24 mouse cellular contexts compared by ENCODE assay signal in the genomic region with DNA sequence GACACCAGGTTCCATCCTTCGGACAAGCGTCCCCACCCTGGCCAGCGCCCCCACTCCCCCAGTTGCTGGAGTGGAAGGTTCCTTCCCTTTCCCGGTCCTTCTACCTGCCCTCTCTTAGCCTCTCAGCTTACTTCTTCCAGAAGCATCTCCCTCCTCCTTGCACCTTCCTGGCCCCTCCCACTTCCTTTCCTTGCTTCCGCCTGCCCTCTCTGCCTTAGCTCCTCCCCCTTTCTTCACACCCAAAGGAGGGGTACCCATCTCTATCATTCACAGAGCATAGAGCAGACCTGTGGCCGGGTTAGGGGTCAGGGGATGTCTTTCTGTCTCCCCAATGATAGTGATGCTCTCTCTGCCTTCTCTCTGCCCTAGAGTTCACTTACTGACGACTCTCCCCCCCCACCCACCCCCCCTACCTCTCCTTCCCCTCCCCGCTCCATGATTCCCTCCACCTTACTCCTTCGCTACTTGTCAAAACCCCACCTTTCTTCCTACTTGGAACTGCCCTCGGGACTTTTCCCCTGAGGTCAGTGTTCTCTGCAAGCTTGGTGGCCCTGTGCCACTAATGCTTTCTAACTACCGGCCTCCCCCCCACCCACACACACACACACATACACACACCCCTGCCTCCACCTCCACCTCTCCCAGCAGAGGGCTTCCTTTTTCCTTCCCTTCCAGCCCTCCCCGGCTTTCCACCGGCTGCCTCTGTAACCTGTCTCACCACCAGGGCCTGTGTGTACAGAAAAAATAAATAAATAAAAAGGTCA. TPM values are rescaled to one million over a fixed set of nuclear protein-coding genes. Genes with fewer than 3 reads are reported as not detected.
DNase-seq lines count a peak whose midpoint lies in the region; ATAC-seq and TF ChIP-seq lines count a peak whose summit lies in the region.
"Had no signal": no experiment of that assay in that cellular context is flagged by ENCODE, and none has a peak within 500 bp of the region (broad histone marks: within the 10 kb centered on the region; RNA-seq: fewer than 3 reads in every experiment).

No protein-coding gene starts in this region.

- ATAC-seq in kidney, embryonic 14.5 days (ENCODE audit: low FRiP score, low TSS enrichment): peak; percentile 36; the same call in 1 of the 2 replicates
- ATAC-seq: intestine, postnatal 0 days; liver, embryonic 12.5 days had no signal

- no peak overlapping the region for H3K4me2 ChIP-seq in kidney, embryonic 14.5 days (replicated peaks; ENCODE audit: low read depth, low read length)
- H3K4me2 ChIP-seq: embryonic facial prominence, embryonic 13.5 days; forebrain, embryonic 12.5 days; hindbrain, embryonic 15.5 days; limb, embryonic 13.5 days; liver, embryonic 12.5 days; midbrain, embryonic 11.5 days had no signal

- no peaks in the 10 kb centered on the region for H3K9me3 ChIP-seq in kidney, embryonic 14.5 days (ENCODE audit: control insufficient read depth, low read length)
- H3K9me3 ChIP-seq: embryonic facial prominence, embryonic 13.5 days; forebrain, embryonic 12.5 days; hindbrain, embryonic 15.5 days; limb, embryonic 13.5 days; liver, embryonic 12.5 days had no signal

- H3K36me3 ChIP-seq in kidney, adult 2 months (ENCODE audit: control insufficient read depth, insufficient read depth, low read length): no peaks in the 10 kb centered on the region; the same call in 1 of the 2 replicates
- H3K36me3 ChIP-seq in kidney, embryonic 14.5 days (ENCODE audit: control insufficient read depth, insufficient read depth, low read length): peaks cover 50% of the 10 kb centered on the region
- H3K36me3 ChIP-seq: embryonic facial prominence, embryonic 13.5 days; forebrain, embryonic 12.5 days; hindbrain, embryonic 15.5 days; limb, embryonic 13.5 days; liver, embryonic 12.5 days had no signal

- no peak for TF ChIP-seq CTCF in kidney, adult 2 months (conservative IDR thresholded peaks at IDR 0.05; ENCODE audit: insufficient read depth, insufficient read length, low read depth, low read length)

- WGBS in kidney, adult 2 months: 50% methylated on average over 13 of the region's 13 CpGs
- 45% methylated on average over 12 of the region's 13 CpGs for WGBS in kidney, embryonic 14.5 days

- H3K27me3 ChIP-seq in kidney, adult 2 months (replicated peaks; ENCODE audit: control insufficient read depth, insufficient read depth, low read length): no peaks in the 10 kb centered on the region
- H3K27me3 ChIP-seq in kidney, embryonic 14.5 days (ENCODE audit: control insufficient read depth, insufficient read depth, low read length): no peaks in the 10 kb centered on the region
- H3K27me3 ChIP-seq: hindbrain, embryonic 15.5 days had no signal

- TF ChIP-seq POLR2A in kidney, adult 2 months (IDR thresholded peaks at IDR 0.05; ENCODE audit: low read depth, low read length): no peak

- no peak overlapping the region for H3K9ac ChIP-seq in kidney, embryonic 14.5 days (ENCODE audit: low read depth, low read length)
- H3K9ac ChIP-seq: embryonic facial prominence, embryonic 13.5 days; forebrain, embryonic 12.5 days; hindbrain, embryonic 15.5 days; limb, embryonic 13.5 days; liver, embryonic 12.5 days had no signal

- DNase-seq in kidney, adult 2 months: peak; percentile 46
- no peak for DNase-seq in kidney, postnatal 4 days
- DNase-seq in ZHBTc4 (ENCODE audit: low read depth, low spot score): peak; percentile 61
- peak; percentile 36 to 73 for DNase-seq in kidney, postnatal 25 days
- no peak for DNase-seq in spleen, adult 12 weeks (ENCODE audit: low spot score)
- DNase-seq in thymus, postnatal 10 days (ENCODE audit: low spot score in 2 of 2): no peak
- DNase-seq: cerebellum, adult 18-20 months; cerebellum, postnatal 14 days; gastrocnemius, postnatal 36 days; lung, adult 18-20 months; lung, postnatal 10 days; retina, postnatal 1 day had no signal

- H3K27ac ChIP-seq in kidney, adult 2 months (ENCODE audit: insufficient read depth, low read depth, low read length): no peak overlapping the region
- H3K27ac ChIP-seq in kidney, embryonic 14.5 days (ENCODE audit: low read depth, low read length): no peak overlapping the region
- H3K27ac ChIP-seq: embryonic facial prominence, embryonic 13.5 days; forebrain, embryonic 12.5 days; hindbrain, embryonic 15.5 days; limb, embryonic 13.5 days; liver, embryonic 12.5 days had no signal

- no peak overlapping the region for H3K4me3 ChIP-seq in kidney, adult 2 months (ENCODE audit: insufficient read depth, low read depth, low read length)
- no peak overlapping the region for H3K4me3 ChIP-seq in kidney, embryonic 14.5 days (ENCODE audit: low read length)
- H3K4me3 ChIP-seq: embryonic facial prominence, embryonic 13.5 days; erythroblast, embryonic 14.5 days; forebrain, embryonic 12.5 days; hindbrain, embryonic 15.5 days; limb, embryonic 13.5 days; liver, embryonic 12.5 days had no signal

- no peaks in the 10 kb centered on the region for H3K4me1 ChIP-seq in kidney, adult 2 months (ENCODE audit: control insufficient read depth, insufficient read depth, low read length)
- peaks cover 22% of the 10 kb centered on the region; the same call in 1 of the 2 replicates for H3K4me1 ChIP-seq in kidney, embryonic 14.5 days (ENCODE audit: control insufficient read depth, insufficient read depth, low read length)
- H3K4me1 ChIP-seq: liver, embryonic 12.5 days had no signal

RNA-seq across cellular contexts. Expression of gene Pax2, which starts 57.0 kb away (rescaled TPM):
- 25.8 and 29.7 TPM in 2 replicates for polyA plus RNA-seq in kidney, adult 2 months (2012; rRNA removed)
- polyA plus RNA-seq in kidney, embryonic 14.5 days (2014; fragmentation: Nextera tagmentation; extraction: Ambion mirVana): 43.3 and 55.9 TPM in 2 replicates
- polyA plus RNA-seq: C2C12; erythroblast, embryonic 14.5 days; heart, embryonic 14.5 days; intestine, postnatal 0 days; limb, embryonic 13.5 days; liver, embryonic 12.5 days; stomach, embryonic 14.5 days had no signal

Comparison
In these comparisons a context has a peak if more than half of its experiments do, and no peak if none do; other contexts are left out.
1. DNase-seq: peak in kidney, adult 2 months (single experiment), ZHBTc4 (single experiment) and kidney, postnatal 25 days (2 of 2); none in kidney, postnatal 4 days (0 of 2), spleen, adult 12 weeks (single experiment) and thymus, postnatal 10 days (0 of 2).